Mouse (Mus musculus): ENCODE measurements around the gene H2-Aa. TPM values are rescaled to one million over a fixed set of nuclear protein-coding genes. Genes with fewer than 3 reads are reported as not detected.

H2-Aa gene
- polyA plus RNA-seq, 1 experiment from 2014 or later: 18.9 TPM

GRCm38 (mm10) chr17:34299356-34299755, 11.7 kb upstream of the H2-Aa start:
- ATAC-seq (ENCODE audit: borderline replicate concordance, extremely low read depth, low FRiP score, low TSS enrichment): no peak
- H3K27me3 ChIP-seq: no peaks in the 10 kb centered on the region
- no peaks in the 10 kb centered on the region for H3K36me3 ChIP-seq
- no peaks in the 10 kb centered on the region for H3K9me3 ChIP-seq
- H3K4me3 ChIP-seq: no peak overlapping the region
- no peak overlapping the region for H3K9ac ChIP-seq
- H3K27ac ChIP-seq: no peak overlapping the region
- H3K4me1 ChIP-seq: no peaks in the 10 kb centered on the region
- no peak overlapping the region for H3K4me2 ChIP-seq
- WGBS: 52% methylated on average over 3 of the region's 3 CpGs

- H3K4me2 ChIP-seq: peak overlapping the region; percentile 47
- H3K27ac ChIP-seq: no peak overlapping the region
- H3K9me3 ChIP-seq: no peaks in the 10 kb centered on the region
- H3K36me3 ChIP-seq: no peaks in the 10 kb centered on the region
- WGBS: 19% methylated on average over 23 of the region's 23 CpGs
- no peaks in the 10 kb centered on the region for H3K4me1 ChIP-seq
- no peaks in the 10 kb centered on the region for H3K27me3 ChIP-seq
- H3K4me3 ChIP-seq: peak overlapping the region; percentile 15; the same call in 1 of the 2 replicates
- no peak overlapping the region for H3K9ac ChIP-seq
- ATAC-seq (ENCODE audit: borderline replicate concordance, extremely low read depth, low FRiP score, low TSS enrichment): peak; percentile 74; the same call in 1 of the 2 replicates
These were observed 8.5 kb upstream of the H2-Aa start for GRCm38 (mm10) chr17:34295891-34296794.

- no peak overlapping the region for H3K9ac ChIP-seq
- no peak overlapping the region for H3K4me2 ChIP-seq
- H3K4me1 ChIP-seq: no peaks in the 10 kb centered on the region
- no peaks in the 10 kb centered on the region for H3K36me3 ChIP-seq
- H3K27ac ChIP-seq: no peak overlapping the region
- no peaks in the 10 kb centered on the region for H3K27me3 ChIP-seq
- no peaks in the 10 kb centered on the region for H3K9me3 ChIP-seq
- no peak overlapping the region for H3K4me3 ChIP-seq
- ATAC-seq (ENCODE audit: borderline replicate concordance, extremely low read depth, low FRiP score, low TSS enrichment): no peak
These were observed 7.7 kb upstream of the H2-Aa start for GRCm38 (mm10) chr17:34295307-34295706.

- no peaks in the 10 kb centered on the region for H3K4me1 ChIP-seq
- no peak for ATAC-seq (ENCODE audit: borderline replicate concordance, extremely low read depth, low FRiP score, low TSS enrichment)
- H3K9me3 ChIP-seq: no peaks in the 10 kb centered on the region
- H3K27ac ChIP-seq: no peak overlapping the region
- WGBS: 65% methylated on average over 4 of the region's 4 CpGs
- no peak overlapping the region for H3K9ac ChIP-seq
- no peak overlapping the region for H3K4me2 ChIP-seq
- H3K4me3 ChIP-seq: no peak overlapping the region
- H3K27me3 ChIP-seq: no peaks in the 10 kb centered on the region
- no peaks in the 10 kb centered on the region for H3K36me3 ChIP-seq
These were observed 6.6 kb upstream of the H2-Aa start for GRCm38 (mm10) chr17:34294249-34294648.

- no peaks in the 10 kb centered on the region for H3K9me3 ChIP-seq
- H3K4me1 ChIP-seq: no peaks in the 10 kb centered on the region
- H3K4me3 ChIP-seq: no peak overlapping the region
- WGBS: 40% methylated on average over 2 of the region's 2 CpGs
- ATAC-seq (ENCODE audit: borderline replicate concordance, extremely low read depth, low FRiP score, low TSS enrichment): no peak
- no peak overlapping the region for H3K27ac ChIP-seq
- H3K27me3 ChIP-seq: no peaks in the 10 kb centered on the region
- no peak overlapping the region for H3K9ac ChIP-seq
- no peak overlapping the region for H3K4me2 ChIP-seq
- no peaks in the 10 kb centered on the region for H3K36me3 ChIP-seq
These were observed 5.9 kb upstream of the H2-Aa start for GRCm38 (mm10) chr17:34293533-34293932.

GRCm38 (mm10) chr17:34292570-34292969, 4.9 kb upstream of the H2-Aa start:
- H3K9me3 ChIP-seq: no peaks in the 10 kb centered on the region
- H3K4me1 ChIP-seq: no peaks in the 10 kb centered on the region
- 84% methylated on average over 4 of the region's 4 CpGs for WGBS
- H3K4me3 ChIP-seq: no peak overlapping the region
- H3K4me2 ChIP-seq: no peak overlapping the region
- H3K27ac ChIP-seq: no peak overlapping the region
- no peak overlapping the region for H3K9ac ChIP-seq
- ATAC-seq (ENCODE audit: borderline replicate concordance, extremely low read depth, low FRiP score, low TSS enrichment): no peak
- no peaks in the 10 kb centered on the region for H3K27me3 ChIP-seq
- no peaks in the 10 kb centered on the region for H3K36me3 ChIP-seq

GRCm38 (mm10) chr17:34291609-34292008, 4.0 kb upstream of the H2-Aa start:
- no peak for ATAC-seq (ENCODE audit: borderline replicate concordance, extremely low read depth, low FRiP score, low TSS enrichment)
- Histone ChIP-seq H3K4me2 (no peak overlapping the region), H3K36me3 (no peaks in the 10 kb centered on the region), H3K4me3 (no peak overlapping the region), H3K27me3 (no peaks in the 10 kb centered on the region), H3K9me3 (no peaks in the 10 kb centered on the region), H3K9ac (no peak overlapping the region), H3K27ac (no peak overlapping the region), H3K4me1 (no peaks in the 10 kb centered on the region)
- 17% methylated on average over 8 of the region's 8 CpGs for WGBS

- Histone ChIP-seq H3K27ac (no peak overlapping the region), H3K4me1 (no peaks in the 10 kb centered on the region), H3K4me2 (no peak overlapping the region), H3K4me3 (no peak overlapping the region), H3K36me3 (no peaks in the 10 kb centered on the region), H3K9ac (no peak overlapping the region), H3K27me3 (no peaks in the 10 kb centered on the region), H3K9me3 (no peaks in the 10 kb centered on the region)
- no peak for ATAC-seq (ENCODE audit: borderline replicate concordance, extremely low read depth, low FRiP score, low TSS enrichment)
- WGBS: 57% methylated on average over 3 of the region's 3 CpGs
These were observed 508 bp upstream of the H2-Aa start for GRCm38 (mm10) chr17:34288131-34288530.

GRCm38 (mm10) chr17:34286999-34287398, 624 bp downstream of the H2-Aa start:
- no peak for ATAC-seq (ENCODE audit: borderline replicate concordance, extremely low read depth, low FRiP score, low TSS enrichment)
- no peak overlapping the region for H3K27ac ChIP-seq
- no peaks in the 10 kb centered on the region; the same call in 1 of the 2 replicates for H3K27me3 ChIP-seq
- no peak overlapping the region for H3K9ac ChIP-seq
- WGBS: 56% methylated on average over 6 of the region's 6 CpGs
- H3K4me2 ChIP-seq: no peak overlapping the region
- no peaks in the 10 kb centered on the region for H3K4me1 ChIP-seq
- H3K9me3 ChIP-seq: no peaks in the 10 kb centered on the region
- no peak overlapping the region for H3K4me3 ChIP-seq
- H3K36me3 ChIP-seq: no peaks in the 10 kb centered on the region

- Histone ChIP-seq H3K27me3 (no peaks in the 10 kb centered on the region; the same call in 1 of the 2 replicates), H3K9me3 (no peaks in the 10 kb centered on the region), H3K4me3 (no peak overlapping the region), H3K4me1 (no peaks in the 10 kb centered on the region), H3K27ac (no peak overlapping the region), H3K36me3 (no peaks in the 10 kb centered on the region), H3K4me2 (no peak overlapping the region), H3K9ac (no peak overlapping the region)
- no peak for ATAC-seq (ENCODE audit: borderline replicate concordance, extremely low read depth, low FRiP score, low TSS enrichment)
- 65% methylated on average over 5 of the region's 5 CpGs for WGBS
These were observed 1.1 kb downstream of the H2-Aa start for GRCm38 (mm10) chr17:34286501-34286900.

- no peak overlapping the region for H3K27ac ChIP-seq
- no peaks in the 10 kb centered on the region; the same call in 1 of the 2 replicates for H3K27me3 ChIP-seq
- H3K4me3 ChIP-seq: no peak overlapping the region
- no peak overlapping the region for H3K4me2 ChIP-seq
- H3K9me3 ChIP-seq: no peaks in the 10 kb centered on the region
- H3K9ac ChIP-seq: no peak overlapping the region
- H3K4me1 ChIP-seq: no peaks in the 10 kb centered on the region
- ATAC-seq (ENCODE audit: borderline replicate concordance, extremely low read depth, low FRiP score, low TSS enrichment): no peak
- no peaks in the 10 kb centered on the region for H3K36me3 ChIP-seq
- WGBS: 20% methylated on average over 4 of the region's 4 CpGs
These were observed 1.8 kb downstream of the H2-Aa start for GRCm38 (mm10) chr17:34285848-34286247.

- no peak for ATAC-seq (ENCODE audit: borderline replicate concordance, extremely low read depth, low FRiP score, low TSS enrichment)
- Histone ChIP-seq H3K27ac (no peak overlapping the region), H3K36me3 (no peaks in the 10 kb centered on the region), H3K27me3 (no peaks in the 10 kb centered on the region; the same call in 1 of the 2 replicates), H3K4me3 (no peak overlapping the region), H3K9me3 (no peaks in the 10 kb centered on the region), H3K9ac (no peak overlapping the region), H3K4me2 (no peak overlapping the region), H3K4me1 (no peaks in the 10 kb centered on the region)
- WGBS: 58% methylated on average over 4 of the region's 4 CpGs
These were observed 2.3 kb downstream of the H2-Aa start for GRCm38 (mm10) chr17:34285371-34285770.

Measured in lung, embryonic 15.5 days (tissue).